Comparison of ENCODE assay signal across 13 mouse cellular contexts in genomic region chr10:61919496-61919895, GRCm38 (mm10). TPM values are rescaled to one million over a fixed set of nuclear protein-coding genes. Genes with fewer than 3 reads are reported as not detected.
DNase-seq lines count a peak whose midpoint lies in the region; ATAC-seq and TF ChIP-seq lines count a peak whose summit lies in the region.
"Had no signal": no experiment of that assay in that cellular context is flagged by ENCODE, and none has a peak within 500 bp of the region (broad histone marks: within the 10 kb centered on the region; RNA-seq: fewer than 3 reads in every experiment).

No protein-coding gene starts in this region.

- H3K4me3 ChIP-seq in heart, embryonic 15.5 days: no peak overlapping the region
- no peak overlapping the region for H3K4me3 ChIP-seq in stomach, postnatal 0 days (ENCODE audit: low read depth, low read length)
- H3K4me3 ChIP-seq: hindbrain, embryonic 12.5 days; neural tube, embryonic 13.5 days had no signal

- intact Hi-C loops in left cerebral cortex, postnatal 36 days (cut with DNase I): no loop called here

- H3K9me3 ChIP-seq in heart, embryonic 15.5 days (replicated peaks): no peaks in the 10 kb centered on the region
- peaks cover 2% of the 10 kb centered on the region; the same call in 1 of the 2 replicates for H3K9me3 ChIP-seq in stomach, postnatal 0 days (ENCODE audit: control insufficient read depth, low read length)
- H3K9me3 ChIP-seq: hindbrain, embryonic 12.5 days had no signal

- no peak for ATAC-seq in heart, embryonic 15.5 days (replicated peaks; ENCODE audit: insufficient number of reproducible peaks, insufficient read depth, low FRiP score, low read depth)
- ATAC-seq in stomach, postnatal 0 days (ENCODE audit: low FRiP score, low TSS enrichment): no peak

- H3K27ac ChIP-seq in heart, embryonic 15.5 days: peak overlapping the region; percentile 75
- 0 out of 2 replicates have a peak overlapping the region, but pooled peaks have one; percentile 63 for H3K27ac ChIP-seq in stomach, postnatal 0 days (replicated peaks)
- H3K27ac ChIP-seq: neural tube, embryonic 13.5 days had no signal

- peaks cover 30% of the 10 kb centered on the region for H3K4me1 ChIP-seq in heart, embryonic 15.5 days (replicated peaks)
- no peaks in the 10 kb centered on the region for H3K4me1 ChIP-seq in stomach, postnatal 0 days (replicated peaks; ENCODE audit: control insufficient read depth, insufficient read depth)

- H3K27me3 ChIP-seq in heart, embryonic 15.5 days: no peaks in the 10 kb centered on the region
- no peaks in the 10 kb centered on the region for H3K27me3 ChIP-seq in stomach, postnatal 0 days (ENCODE audit: control insufficient read depth, insufficient read depth, low read length)
- H3K27me3 ChIP-seq: hindbrain, embryonic 12.5 days; neural tube, embryonic 13.5 days had no signal

- TF ChIP-seq CTCF in stomach, postnatal 0 days (IDR thresholded peaks at IDR 0.05; ENCODE audit: low read depth): no peak

- H3K36me3 ChIP-seq in heart, embryonic 15.5 days: 0 out of 2 replicates have a peak, but pooled peaks cover 5% of the 10 kb centered on the region
- H3K36me3 ChIP-seq in stomach, postnatal 0 days (ENCODE audit: control insufficient read depth, insufficient read depth, low read length): no peaks in the 10 kb centered on the region
- H3K36me3 ChIP-seq: hindbrain, embryonic 12.5 days; neural tube, embryonic 13.5 days had no signal

- H3K9ac ChIP-seq in heart, embryonic 15.5 days: no peak overlapping the region
- no peak overlapping the region for H3K9ac ChIP-seq in stomach, postnatal 0 days (ENCODE audit: low read length)
- H3K9ac ChIP-seq: hindbrain, embryonic 12.5 days; neural tube, embryonic 13.5 days had no signal

- no peak for DNase-seq in heart, postnatal 4 days
- peak; percentile 40 for DNase-seq in testis, postnatal 14 days (ENCODE audit: low spot score)
- no peak for DNase-seq in testis, postnatal 10 days (ENCODE audit: low spot score)
- peak; percentile 5 for DNase-seq in fat pad, adult 2 months (ENCODE audit: extremely low read depth, low read depth, low spot score)
- no peak for DNase-seq in stomach, postnatal 0 days (ENCODE audit: low spot score)
- no peak for DNase-seq in left cerebral cortex, postnatal 36 days (ENCODE audit: low spot score in 2 of 2)
- DNase-seq in frontal cortex, adult 2 months (ENCODE audit: extremely low spot score in 1 of 2, low spot score in 1 of 2): no peak
- DNase-seq: adrenal gland, postnatal 36 days; right cerebral cortex, postnatal 25 days; thymus, adult 2 months had no signal

- TF ChIP-seq EP300 in stomach, postnatal 0 days (optimal IDR thresholded peaks at IDR 0.05): no peak

- no peak overlapping the region for H3K4me2 ChIP-seq in heart, embryonic 15.5 days
- H3K4me2 ChIP-seq in stomach, postnatal 0 days (replicated peaks; ENCODE audit: low read depth): no peak overlapping the region
- H3K4me2 ChIP-seq: hindbrain, embryonic 12.5 days; neural tube, embryonic 13.5 days had no signal

- 53% methylated on average over 4 of the region's 4 CpGs for WGBS in heart, embryonic 15.5 days
- WGBS in stomach, postnatal 0 days: 86% methylated on average over 4 of the region's 4 CpGs

RNA-seq across cellular contexts. Expression of gene Col13a1, which starts 59.4 kb away (rescaled TPM):
- 6.2 and 8.7 TPM in 2 replicates for polyA plus RNA-seq in heart, embryonic 15.5 days (2015; fragmentation: Nextera tagmentation; extraction: Ambion mirVana)
- 1 to 10 TPM; 1.8 to 2.5 TPM for total RNA-seq in heart, postnatal 4 days (2021)
- polyA plus RNA-seq in stomach, postnatal 0 days (2015; fragmentation: Nextera tagmentation; extraction: Ambion mirVana): 2.3 and 3.3 TPM in 2 replicates
- total RNA-seq in left cerebral cortex, postnatal 36 days (2021): 1 to 10 TPM in 1 of 2 experiments, under 1 TPM in 1; 0.88 to 1.2 TPM
- polyA plus RNA-seq in frontal cortex, adult 2 months (2012; rRNA removed): 1.3 and 1.4 TPM in 2 replicates

Comparison
In these comparisons a context has a peak if more than half of its experiments do, and no peak if none do; other contexts are left out.
1. DNase-seq: peak in testis, postnatal 14 days (single experiment) and fat pad, adult 2 months (single experiment); none in heart, postnatal 4 days (single experiment), testis, postnatal 10 days (single experiment), stomach, postnatal 0 days (single experiment), left cerebral cortex, postnatal 36 days (0 of 2) and frontal cortex, adult 2 months (0 of 2).